In the genomic region with DNA sequence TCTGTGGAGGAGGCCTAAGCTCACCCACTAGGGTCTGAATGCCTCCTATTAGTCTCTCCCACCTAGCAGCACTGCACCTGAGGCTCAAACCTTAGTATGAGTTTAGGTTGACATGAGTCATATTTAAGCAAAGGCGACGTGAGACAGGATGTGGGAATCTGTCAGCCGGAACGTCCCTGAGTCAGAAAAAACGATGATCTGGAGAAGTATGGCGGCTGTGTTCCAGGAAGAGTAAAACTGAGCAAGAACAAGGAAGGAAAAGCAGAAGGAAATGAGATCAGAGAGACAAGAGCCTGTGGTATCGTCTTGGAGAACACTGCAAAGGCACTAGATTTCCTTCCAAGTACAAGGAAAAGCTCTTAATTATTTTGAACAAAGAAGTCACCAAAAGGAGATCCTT, we compare ENCODE assay signal across 16 mouse cellular contexts. TPM values are rescaled to one million over a fixed set of nuclear protein-coding genes. Genes with fewer than 3 reads are reported as not detected.
"Had no signal": no experiment of that assay in that cellular context is flagged by ENCODE, and none has a peak within 500 bp of the region (broad histone marks: within the 10 kb centered on the region; RNA-seq: fewer than 3 reads in every experiment).

No protein-coding gene starts in this region.

- H3K27me3 ChIP-seq: kidney, embryonic 15.5 days; liver, embryonic 15.5 days; neural tube, embryonic 12.5 days had no signal

- H3K4me1 ChIP-seq: kidney, embryonic 15.5 days; limb, embryonic 10.5 days; midbrain, embryonic 10.5 days; neural tube, embryonic 12.5 days had no signal

- H3K4me3 ChIP-seq: kidney, embryonic 15.5 days; limb, embryonic 10.5 days; liver, embryonic 15.5 days; midbrain, embryonic 10.5 days; neural tube, embryonic 12.5 days had no signal

- DNase-seq: kidney, adult 2 months; kidney, postnatal 14 days; lung, embryonic 14.5 days; lung, postnatal 10 days; lung, postnatal 4 days; midbrain, embryonic 14.5 days; right cerebral cortex, postnatal 14 days; thymus, postnatal 25 days had no signal

- H3K27ac ChIP-seq: kidney, embryonic 15.5 days; limb, embryonic 10.5 days; liver, embryonic 15.5 days; midbrain, embryonic 10.5 days; neural tube, embryonic 12.5 days had no signal

- H3K36me3 ChIP-seq: kidney, embryonic 15.5 days; limb, embryonic 10.5 days; liver, embryonic 15.5 days; midbrain, embryonic 10.5 days; neural tube, embryonic 12.5 days had no signal

RNA-seq across cellular contexts. Expression of gene Fcgr4, which starts 32.1 kb away (rescaled TPM):
- total RNA-seq: layer of hippocampus, postnatal 14 days; left cerebral cortex, adult 18-20 months; left cerebral cortex, postnatal 10 days had no signal
- polyA plus RNA-seq: limb, embryonic 10.5 days; midbrain, embryonic 10.5 days had no signal
